Comparison of ENCODE assay signal across 9 mouse cellular contexts in genomic region chr6:100380536-100380935, GRCm38 (mm10).
A peak's percentile ranks its signal among the peaks of the same experiment; 100 is the strongest.
DNase-seq lines count a peak whose midpoint lies in the region; ATAC-seq lines count a peak whose summit lies in the region.
"Had no signal": no experiment of that assay in that cellular context is flagged by ENCODE, and none has a peak within 500 bp of the region (broad histone marks: within the 10 kb centered on the region; RNA-seq: fewer than 3 reads in every experiment).

No protein-coding gene starts in this region.

- H3K27me3 ChIP-seq in lung, embryonic 16.5 days (ENCODE audit: control insufficient read depth, insufficient read depth, low read depth, low read length) = no peaks in the 10 kb centered on the region
- H3K27me3 ChIP-seq in embryonic facial prominence, embryonic 11.5 days (ENCODE audit: control insufficient read depth, insufficient read depth, low read length) = no peaks in the 10 kb centered on the region
- peaks cover 70% of the 10 kb centered on the region for H3K27me3 ChIP-seq in limb, embryonic 10.5 days (ENCODE audit: low read depth, poor library complexity, severe bottlenecking)
- peaks cover 18% of the 10 kb centered on the region; the same call in 1 of the 2 replicates for H3K27me3 ChIP-seq in kidney, embryonic 15.5 days

- no peak overlapping the region for H3K4me2 ChIP-seq in lung, embryonic 16.5 days (ENCODE audit: low read depth, low read length)
- H3K4me2 ChIP-seq in embryonic facial prominence, embryonic 11.5 days (ENCODE audit: low read depth, low read length) = no peak overlapping the region
- no peak overlapping the region for H3K4me2 ChIP-seq in kidney, embryonic 15.5 days

- H3K4me1 ChIP-seq in lung, embryonic 16.5 days (replicated peaks; ENCODE audit: control insufficient read depth, insufficient read depth, low read length) = peaks cover 10% of the 10 kb centered on the region
- H3K4me1 ChIP-seq in embryonic facial prominence, embryonic 11.5 days (ENCODE audit: control insufficient read depth, insufficient read depth, low read length) = no peaks in the 10 kb centered on the region; the same call in 1 of the 2 replicates
- H3K4me1 ChIP-seq in limb, embryonic 10.5 days = peaks cover 40% of the 10 kb centered on the region
- peaks cover 22% of the 10 kb centered on the region for H3K4me1 ChIP-seq in kidney, embryonic 15.5 days

- no peak for DNase-seq in lung, postnatal 4 days
- peak; percentile 67 for DNase-seq in embryonic facial prominence, embryonic 11.5 days (ENCODE audit: low spot score)
- DNase-seq in limb, embryonic 10.5 days (ENCODE audit: low spot score) = peak; percentile 45
- DNase-seq in skeletal muscle tissue, adult 2 months (ENCODE audit: low read depth, low spot score) = peak; percentile 7
- no peak for DNase-seq in layer of hippocampus, postnatal 36 days
- no peak for DNase-seq in frontal cortex, postnatal 10 days (ENCODE audit: low spot score in 2 of 2)
- DNase-seq: gastrocnemius, postnatal 25 days had no signal

- 19% methylated on average over 6 of the region's 6 CpGs for WGBS in lung, embryonic 16.5 days
- WGBS in embryonic facial prominence, embryonic 11.5 days = 21% methylated on average over 6 of the region's 6 CpGs
- WGBS in limb, embryonic 10.5 days = 53% methylated on average over 6 of the region's 6 CpGs
- 32% methylated on average over 6 of the region's 6 CpGs for WGBS in kidney, embryonic 15.5 days

- no peak overlapping the region for H3K9ac ChIP-seq in lung, embryonic 16.5 days (ENCODE audit: low read length)
- no peak overlapping the region for H3K9ac ChIP-seq in embryonic facial prominence, embryonic 11.5 days (replicated peaks; ENCODE audit: low read length)
- H3K9ac ChIP-seq in kidney, embryonic 15.5 days = no peak overlapping the region

- no peak overlapping the region for H3K27ac ChIP-seq in lung, embryonic 16.5 days (ENCODE audit: low read length)
- H3K27ac ChIP-seq in embryonic facial prominence, embryonic 11.5 days (replicated peaks; ENCODE audit: low read depth, low read length) = no peak overlapping the region
- H3K27ac ChIP-seq in limb, embryonic 10.5 days = no peak overlapping the region
- H3K27ac ChIP-seq in kidney, embryonic 15.5 days = no peak overlapping the region

- H3K36me3 ChIP-seq in lung, embryonic 16.5 days (ENCODE audit: control insufficient read depth, insufficient read depth, low read length) = no peaks in the 10 kb centered on the region
- no peaks in the 10 kb centered on the region for H3K36me3 ChIP-seq in embryonic facial prominence, embryonic 11.5 days (replicated peaks; ENCODE audit: control insufficient read depth, insufficient read depth, low read depth, low read length)
- no peaks in the 10 kb centered on the region for H3K36me3 ChIP-seq in limb, embryonic 10.5 days
- no peaks in the 10 kb centered on the region for H3K36me3 ChIP-seq in kidney, embryonic 15.5 days

- peak; percentile 24; the same call in 1 of the 2 replicates for ATAC-seq in lung, embryonic 16.5 days (ENCODE audit: low read depth)
- peak; percentile 34; the same call in 1 of the 2 replicates for ATAC-seq in embryonic facial prominence, embryonic 11.5 days (replicated peaks; ENCODE audit: insufficient number of reproducible peaks, low FRiP score, low TSS enrichment, low read depth)
- no peak for ATAC-seq in kidney, embryonic 15.5 days (replicated peaks; ENCODE audit: low FRiP score)

- no peaks in the 10 kb centered on the region for H3K9me3 ChIP-seq in lung, embryonic 16.5 days (ENCODE audit: control insufficient read depth, low read length)
- no peaks in the 10 kb centered on the region for H3K9me3 ChIP-seq in embryonic facial prominence, embryonic 11.5 days (replicated peaks; ENCODE audit: control insufficient read depth, low read length)
- no peaks in the 10 kb centered on the region for H3K9me3 ChIP-seq in limb, embryonic 10.5 days (replicated peaks)
- no peaks in the 10 kb centered on the region for H3K9me3 ChIP-seq in kidney, embryonic 15.5 days (replicated peaks)

- no peak overlapping the region for H3K4me3 ChIP-seq in lung, embryonic 16.5 days (ENCODE audit: low read length)
- H3K4me3 ChIP-seq in embryonic facial prominence, embryonic 11.5 days (ENCODE audit: low read depth, low read length) = no peak overlapping the region
- no peak overlapping the region for H3K4me3 ChIP-seq in limb, embryonic 10.5 days
- H3K4me3 ChIP-seq in kidney, embryonic 15.5 days (replicated peaks) = no peak overlapping the region

Comparison
In these comparisons a context has a peak if more than half of its experiments do, and no peak if none do; other contexts are left out.
1. DNase-seq: peak in embryonic facial prominence, embryonic 11.5 days (single experiment), limb, embryonic 10.5 days (single experiment) and skeletal muscle tissue, adult 2 months (single experiment); none in lung, postnatal 4 days (0 of 2), layer of hippocampus, postnatal 36 days (0 of 2) and frontal cortex, postnatal 10 days (0 of 2).